Mouse (Mus musculus) heart, embryonic 16.5 days (tissue): ENCODE measurements at regions not wholly inside any gene's neighbourhood (a gene's known extent, or its start where the extent isn't known, plus 50 kb on each side); places are given as distances from the start of the nearest gene placed in this dataset.

Source experiments
- ATAC-seq: fragments of 200-750 bp; cut with Nextera tagmentation; replicated peaks from 2 replicates; pipeline ENCODE4 v1.8.0; 2017; ENCODE audit warnings: moderate number of reproducible peaks; ENCODE audit not compliant: insufficient read depth, low FRiP score; ENCODE audit errors: extremely low read depth
- H3K27ac ChIP-seq: fragments of 300-500 bp; sonication (generic); 2 replicates; pipeline ENCODE4 v1.5.1; 2014; ENCODE audit warnings: mild to moderate bottlenecking, low read length, control low read depth, moderate library complexity
- H3K27me3 ChIP-seq: fragments of 300-500 bp; sonication (generic); 2 replicates; pipeline ENCODE4 v1.6.1; 2014; ENCODE audit warnings: low read length, mixed read lengths; ENCODE audit not compliant: control insufficient read depth, insufficient read depth
- H3K36me3 ChIP-seq: fragments of 300-500 bp; sonication (generic); 2 replicates; pipeline ENCODE4 v1.6.1; 2014; ENCODE audit not compliant: control insufficient read depth, insufficient read depth
- H3K4me1 ChIP-seq: fragments of 300-500 bp; sonication (generic); 2 replicates; pipeline ENCODE4 v1.6.1; 2014; ENCODE audit warnings: low read length, mixed read lengths; ENCODE audit not compliant: control insufficient read depth, insufficient read depth
- H3K4me2 ChIP-seq: fragments of 300-500 bp; sonication (generic); 2 replicates; pipeline ENCODE4 v1.6.1; 2014; ENCODE audit warnings: low read depth, mild to moderate bottlenecking, control low read depth, low read length
- H3K4me3 ChIP-seq: fragments of 300-500 bp; sonication (generic); 2 replicates; pipeline ENCODE4 v1.5.1; 2014; ENCODE audit warnings: mild to moderate bottlenecking, control low read depth, low read length
- H3K9ac ChIP-seq: fragments of 300-500 bp; sonication (generic); 2 replicates; pipeline ENCODE4 v1.6.1; 2014; ENCODE audit warnings: low read length, control low read depth
- H3K9me3 ChIP-seq: fragments of 300-500 bp; sonication (generic); replicated peaks from 2 replicates; pipeline ENCODE4 v1.6.1; 2016; ENCODE audit warnings: low read length; ENCODE audit not compliant: control insufficient read depth
- WGBS: fragments of 180-500 bp; shearing (Covaris S2); extraction: QIAGEN DNeasy Blood & Tissue Kit; methylation state at CpG from one replicate; pipeline ENCODE4 v1.1.7; 2014; 5-methylcytosine and 5-hydroxymethylcytosine counted together

DNA sequence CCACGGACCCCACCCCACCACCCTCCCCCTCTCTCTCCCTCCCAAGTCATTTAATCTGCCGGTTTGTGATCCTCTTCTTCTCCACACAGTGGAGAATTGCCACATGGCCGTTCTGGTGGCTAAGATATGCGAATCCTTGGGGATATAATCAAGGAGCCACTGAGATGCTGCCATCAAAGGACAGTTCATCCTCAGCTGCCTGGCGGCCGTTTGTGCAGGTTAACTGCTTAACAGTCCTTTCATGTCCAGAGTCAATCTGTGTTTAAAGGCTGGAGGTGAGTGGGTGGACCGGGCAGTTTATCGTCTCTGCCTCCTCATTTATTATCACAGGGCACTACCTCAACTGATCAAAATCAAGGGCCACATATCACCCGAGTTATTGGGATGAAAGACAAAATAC is 241.6 kb upstream of the Noct start:
- no peaks in the 10 kb centered on the region for H3K4me1 ChIP-seq
- H3K9me3 ChIP-seq: no peaks in the 10 kb centered on the region
- ATAC-seq: no peak
- H3K4me2 ChIP-seq: no peak overlapping the region
- no peak overlapping the region for H3K4me3 ChIP-seq
- no peak overlapping the region for H3K27ac ChIP-seq
- no peaks in the 10 kb centered on the region for H3K36me3 ChIP-seq
- no peak overlapping the region for H3K9ac ChIP-seq
- 42% methylated on average over 9 of the region's 9 CpGs for WGBS
- no peaks in the 10 kb centered on the region for H3K27me3 ChIP-seq

DNA sequence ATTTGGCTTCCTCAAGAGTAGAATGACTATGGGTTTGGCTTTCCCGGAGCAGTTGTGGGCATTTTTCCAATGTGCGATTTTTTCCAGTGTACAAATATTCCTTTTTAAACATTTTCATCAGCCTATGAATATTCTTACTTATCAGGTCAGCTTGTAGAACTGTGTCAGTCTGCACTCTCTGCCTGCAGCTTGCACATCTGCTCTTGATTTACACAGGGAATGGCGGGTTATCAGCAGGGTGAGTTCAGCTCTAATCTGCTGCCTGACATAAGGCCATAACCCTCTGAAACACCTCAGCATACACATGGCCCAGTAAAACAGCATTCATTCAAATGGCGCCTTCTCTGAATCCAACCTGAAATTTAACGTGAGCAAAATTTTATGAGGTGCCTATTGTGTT is 241.1 kb upstream of the Noct start:
- H3K36me3 ChIP-seq: no peaks in the 10 kb centered on the region
- no peaks in the 10 kb centered on the region for H3K4me1 ChIP-seq
- no peak overlapping the region for H3K4me3 ChIP-seq
- H3K27me3 ChIP-seq: no peaks in the 10 kb centered on the region
- ATAC-seq: no peak; the same call in 1 of the 2 replicates
- no peak overlapping the region for H3K27ac ChIP-seq
- H3K9me3 ChIP-seq: no peaks in the 10 kb centered on the region
- WGBS: 45% methylated on average over 5 of the region's 5 CpGs
- no peak overlapping the region for H3K9ac ChIP-seq
- H3K4me2 ChIP-seq: no peak overlapping the region

DNA sequence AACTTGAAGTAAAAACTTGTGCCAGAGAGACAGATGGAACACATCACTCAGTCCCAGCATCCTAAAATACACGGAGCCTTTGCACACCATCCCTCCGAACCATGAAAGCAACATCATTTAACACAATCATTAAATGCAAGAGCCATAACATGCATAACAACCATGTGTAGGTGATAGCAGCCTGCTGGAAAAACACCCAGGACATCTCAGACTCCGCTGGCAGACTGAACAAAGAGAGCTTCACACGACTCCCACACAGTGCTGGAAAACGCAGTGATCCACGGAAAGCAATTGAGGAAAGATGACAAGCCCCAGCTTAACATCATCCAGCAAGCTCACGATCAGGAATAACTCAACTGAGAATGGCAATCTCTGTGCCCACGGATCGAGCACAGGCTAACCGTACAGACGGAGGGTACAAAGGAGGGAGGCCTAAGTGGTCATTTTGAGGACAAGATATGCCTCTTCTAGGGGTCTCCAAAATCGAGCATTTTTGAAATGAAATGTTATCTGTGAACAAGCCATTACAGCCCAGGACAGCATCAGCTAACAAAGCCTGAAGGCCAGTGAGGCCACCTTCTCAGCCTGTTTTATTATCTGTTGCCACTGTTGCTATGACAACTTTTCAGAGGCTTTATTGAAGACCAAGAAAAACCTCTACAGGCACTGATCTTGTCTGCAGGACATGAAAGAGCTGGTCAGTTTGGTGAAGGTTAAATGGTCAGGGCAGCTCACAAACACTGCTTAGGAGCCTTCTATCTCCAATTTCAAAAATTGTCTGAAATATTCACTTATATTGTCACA is 240.1 kb upstream of the Noct start:
- no peak overlapping the region for H3K27ac ChIP-seq
- H3K9ac ChIP-seq: no peak overlapping the region
- H3K9me3 ChIP-seq: no peaks in the 10 kb centered on the region
- no peaks in the 10 kb centered on the region for H3K27me3 ChIP-seq
- no peaks in the 10 kb centered on the region for H3K36me3 ChIP-seq
- H3K4me2 ChIP-seq: no peak overlapping the region
- 57% methylated on average over 12 of the region's 12 CpGs for WGBS
- no peaks in the 10 kb centered on the region for H3K4me1 ChIP-seq
- no peak for ATAC-seq
- H3K4me3 ChIP-seq: no peak overlapping the region

DNA sequence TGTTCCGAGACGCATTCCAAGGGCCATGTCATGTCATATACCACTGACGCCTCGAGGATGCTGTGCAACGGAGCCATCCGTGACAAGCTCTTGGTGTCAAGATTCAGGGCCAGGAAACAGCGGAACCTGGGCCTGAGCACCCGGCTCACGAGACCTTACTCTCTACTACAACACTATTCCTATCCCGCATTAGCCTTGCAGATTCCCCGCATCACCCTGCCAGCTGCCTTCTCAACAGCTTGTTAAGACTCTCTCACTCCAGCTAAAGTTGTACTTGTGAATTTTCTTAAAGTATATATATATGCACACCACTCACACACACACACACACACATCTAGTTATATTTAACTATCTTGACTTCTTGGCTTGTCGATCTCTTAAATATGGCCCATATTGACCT is 236.4 kb upstream of the Noct start:
- no peaks in the 10 kb centered on the region for H3K27me3 ChIP-seq
- H3K9ac ChIP-seq: no peak overlapping the region
- no peak for ATAC-seq
- H3K9me3 ChIP-seq: no peaks in the 10 kb centered on the region
- 51% methylated on average over 12 of the region's 12 CpGs for WGBS
- no peaks in the 10 kb centered on the region; the same call in 1 of the 2 replicates for H3K4me1 ChIP-seq
- no peak overlapping the region for H3K4me2 ChIP-seq
- H3K27ac ChIP-seq: no peak overlapping the region
- H3K36me3 ChIP-seq: no peaks in the 10 kb centered on the region
- H3K4me3 ChIP-seq: no peak overlapping the region

DNA sequence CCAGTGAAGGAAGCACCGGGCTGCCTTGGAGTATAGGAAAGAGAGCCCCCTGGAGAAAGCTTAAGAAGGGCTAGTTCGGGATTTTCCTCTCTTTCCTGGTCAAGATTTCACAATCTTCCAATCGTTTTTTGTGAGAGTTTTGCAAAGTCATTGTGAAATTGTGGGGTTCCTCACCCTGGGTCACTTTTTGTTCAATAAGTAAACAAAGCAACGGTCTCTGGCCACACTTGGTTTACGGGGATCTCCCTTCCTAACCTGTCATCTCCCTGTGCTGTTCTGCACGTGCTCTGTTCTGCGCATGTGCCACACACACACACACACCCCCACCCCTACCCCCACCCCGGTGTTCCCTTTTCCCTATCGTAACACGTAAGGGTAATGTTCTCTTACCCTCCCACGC is 233.4 kb upstream of the Noct start:
- Histone ChIP-seq H3K36me3 (no peaks in the 10 kb centered on the region), H3K4me1 (no peaks in the 10 kb centered on the region; the same call in 1 of the 2 replicates), H3K4me2 (no peak overlapping the region), H3K27ac (no peak overlapping the region), H3K9me3 (no peaks in the 10 kb centered on the region), H3K9ac (no peak overlapping the region), H3K27me3 (no peaks in the 10 kb centered on the region), H3K4me3 (no peak overlapping the region)
- ATAC-seq: no peak
- WGBS: 80% methylated on average over 11 of the region's 11 CpGs

DNA sequence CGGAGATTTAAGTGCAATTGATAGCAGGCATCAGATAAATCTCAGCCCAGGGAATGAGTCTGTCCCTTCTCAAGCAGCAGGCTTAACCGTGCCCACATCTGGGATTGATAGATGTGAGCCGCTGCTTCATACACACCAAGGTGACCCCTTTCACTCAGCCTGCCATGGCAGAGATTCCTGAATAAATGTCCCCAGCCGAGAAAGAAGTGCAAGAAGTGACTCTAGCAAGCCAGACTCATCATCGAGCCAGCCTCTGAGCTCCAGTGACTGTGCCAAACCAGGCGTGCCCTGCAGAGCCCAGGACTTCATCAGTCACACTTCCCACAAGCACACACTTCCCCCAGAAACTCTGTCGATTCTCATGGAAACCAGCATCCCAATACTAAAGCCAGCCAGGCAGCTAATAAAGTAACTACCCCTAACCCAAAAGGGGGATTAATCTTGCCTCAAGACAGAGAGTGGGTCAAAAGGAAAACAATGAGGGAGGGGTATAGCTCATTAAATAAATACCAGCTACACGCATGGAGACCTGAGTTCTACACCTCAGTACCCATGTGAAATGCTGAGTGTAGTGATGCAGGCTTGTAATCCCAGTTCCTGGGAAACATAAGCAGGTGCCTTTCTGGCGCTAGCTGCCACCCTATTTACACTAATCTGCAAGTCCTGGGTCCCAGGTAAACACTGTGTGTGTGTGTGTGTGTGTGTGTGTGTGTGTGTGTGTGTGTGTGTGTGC is 231.5 kb upstream of the Noct start:
- no peak overlapping the region for H3K27ac ChIP-seq
- no peaks in the 10 kb centered on the region; the same call in 1 of the 2 replicates for H3K4me1 ChIP-seq
- 43% methylated on average over 9 of the region's 9 CpGs for WGBS
- no peaks in the 10 kb centered on the region for H3K9me3 ChIP-seq
- no peak overlapping the region for H3K4me2 ChIP-seq
- H3K9ac ChIP-seq: no peak overlapping the region
- ATAC-seq: no peak
- no peaks in the 10 kb centered on the region for H3K36me3 ChIP-seq
- no peak overlapping the region for H3K4me3 ChIP-seq
- H3K27me3 ChIP-seq: no peaks in the 10 kb centered on the region

DNA sequence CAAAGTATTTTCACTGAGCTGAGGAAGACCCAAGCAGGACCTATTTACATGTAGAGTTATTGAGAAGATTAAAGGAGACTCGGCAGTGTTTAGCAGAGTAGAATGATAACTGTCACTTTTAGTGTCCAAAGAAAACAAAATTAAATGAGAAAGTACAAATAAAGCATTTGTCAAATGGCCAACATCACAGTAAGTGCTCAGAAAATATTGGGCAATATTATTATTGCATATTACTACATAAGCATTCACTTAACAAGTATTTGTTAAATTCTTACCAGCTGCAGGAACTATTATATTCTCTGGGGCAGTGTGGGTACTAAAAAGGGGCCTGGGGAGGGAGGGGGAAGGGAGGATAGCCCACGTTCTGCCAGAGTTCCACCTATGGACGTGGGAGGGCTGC is 224.5 kb upstream of the Noct start:
- Histone ChIP-seq H3K9me3 (no peaks in the 10 kb centered on the region), H3K4me1 (no peaks in the 10 kb centered on the region), H3K4me3 (no peak overlapping the region), H3K36me3 (no peaks in the 10 kb centered on the region), H3K27ac (no peak overlapping the region), H3K27me3 (no peaks in the 10 kb centered on the region), H3K4me2 (no peak overlapping the region), H3K9ac (no peak overlapping the region)
- 74% methylated on average over 3 of the region's 3 CpGs for WGBS
- no peak for ATAC-seq

DNA sequence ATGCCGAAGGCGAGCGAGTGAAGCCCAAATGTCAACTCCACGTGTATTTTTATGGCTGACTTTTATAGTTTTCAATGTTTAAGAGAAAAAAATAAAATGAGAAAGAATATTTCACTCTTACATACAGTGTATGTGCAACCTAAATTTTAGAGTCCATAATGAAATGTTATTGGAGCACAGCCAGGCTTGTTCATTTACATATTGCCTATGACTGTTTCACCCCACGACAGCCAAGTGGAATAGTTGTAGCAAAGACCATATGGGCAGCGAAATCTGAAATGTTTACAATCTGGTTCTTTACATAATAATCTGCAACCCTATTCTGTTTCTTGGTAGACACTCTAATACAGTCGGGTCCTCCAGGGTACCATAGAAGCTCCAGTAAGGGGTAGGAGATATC is 223.3 kb upstream of the Noct start:
- H3K27me3 ChIP-seq: no peaks in the 10 kb centered on the region
- ATAC-seq: no peak
- no peak overlapping the region for H3K27ac ChIP-seq
- 90% methylated on average over 7 of the region's 7 CpGs for WGBS
- no peaks in the 10 kb centered on the region for H3K4me1 ChIP-seq
- no peak overlapping the region for H3K4me2 ChIP-seq
- H3K9ac ChIP-seq: no peak overlapping the region
- no peak overlapping the region for H3K4me3 ChIP-seq
- no peaks in the 10 kb centered on the region for H3K36me3 ChIP-seq
- no peaks in the 10 kb centered on the region for H3K9me3 ChIP-seq

DNA sequence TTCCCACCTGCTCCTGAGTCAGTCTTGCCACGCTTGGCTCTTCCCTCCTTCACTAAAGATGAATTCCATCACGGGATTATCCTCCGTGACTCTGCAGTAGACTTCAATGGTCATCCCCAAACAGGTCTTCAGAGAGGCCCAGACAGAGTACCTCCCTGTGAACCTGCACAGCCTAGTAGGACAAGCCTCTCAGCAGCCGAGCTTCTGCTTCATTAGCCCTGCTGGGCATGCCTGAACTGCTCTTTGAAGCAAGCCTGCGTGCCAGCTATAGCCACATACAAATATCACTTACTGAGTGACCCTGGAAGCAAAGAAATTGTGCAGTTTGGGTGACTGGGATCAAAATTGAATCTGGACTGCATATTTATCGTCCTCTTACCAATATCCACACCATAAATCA is 221.6 kb upstream of the Noct start:
- H3K4me1 ChIP-seq: no peaks in the 10 kb centered on the region
- WGBS: 82% methylated on average over 6 of the region's 6 CpGs
- no peaks in the 10 kb centered on the region for H3K9me3 ChIP-seq
- no peak overlapping the region for H3K27ac ChIP-seq
- H3K9ac ChIP-seq: no peak overlapping the region
- no peak overlapping the region for H3K4me3 ChIP-seq
- no peak for ATAC-seq
- H3K4me2 ChIP-seq: no peak overlapping the region
- H3K36me3 ChIP-seq: no peaks in the 10 kb centered on the region
- no peaks in the 10 kb centered on the region for H3K27me3 ChIP-seq
